Mouse (Mus musculus): ENCODE results near the gene Cbx2. TPM values are rescaled to one million over a fixed set of nuclear protein-coding genes. Genes with fewer than 3 reads are reported as not detected.
A peak's percentile ranks its signal among the peaks of the same experiment; 100 is the strongest.

The Cbx2 gene
- polyA plus RNA-seq, 1 experiment from 2014 or later = 23.8 TPM

GRCm38 (mm10) chr11:119057291-119057690, 34.5 kb downstream of the Cbx2 start:
- no peak overlapping the region for H3K27ac ChIP-seq (ENCODE audit: low read depth, low read length)
- H3K9ac ChIP-seq (ENCODE audit: low read depth, low read length) = peak overlapping the region; percentile 88
- WGBS (ENCODE audit: insufficient replicate concordance) = 2% methylated on average over 9 of the region's 9 CpGs
- peaks cover 40% of the 10 kb centered on the region for H3K4me1 ChIP-seq (ENCODE audit: control insufficient read depth, insufficient read depth, low read length)
- H3K4me2 ChIP-seq = peak overlapping the region; percentile 94
- H3K4me3 ChIP-seq (ENCODE audit: low read depth, low read length) = peak overlapping the region; percentile 61
- no peaks in the 10 kb centered on the region for H3K36me3 ChIP-seq (ENCODE audit: control insufficient read depth, insufficient read depth, low read length)
- peaks cover 78% of the 10 kb centered on the region for H3K27me3 ChIP-seq (ENCODE audit: control insufficient read depth, insufficient read depth, low read length)
- H3K9me3 ChIP-seq (replicated peaks; ENCODE audit: control insufficient read depth, low read length) = no peaks in the 10 kb centered on the region
- ATAC-seq (replicated peaks; ENCODE audit: insufficient number of reproducible peaks, low FRiP score, low TSS enrichment) = no peak

DNA sequence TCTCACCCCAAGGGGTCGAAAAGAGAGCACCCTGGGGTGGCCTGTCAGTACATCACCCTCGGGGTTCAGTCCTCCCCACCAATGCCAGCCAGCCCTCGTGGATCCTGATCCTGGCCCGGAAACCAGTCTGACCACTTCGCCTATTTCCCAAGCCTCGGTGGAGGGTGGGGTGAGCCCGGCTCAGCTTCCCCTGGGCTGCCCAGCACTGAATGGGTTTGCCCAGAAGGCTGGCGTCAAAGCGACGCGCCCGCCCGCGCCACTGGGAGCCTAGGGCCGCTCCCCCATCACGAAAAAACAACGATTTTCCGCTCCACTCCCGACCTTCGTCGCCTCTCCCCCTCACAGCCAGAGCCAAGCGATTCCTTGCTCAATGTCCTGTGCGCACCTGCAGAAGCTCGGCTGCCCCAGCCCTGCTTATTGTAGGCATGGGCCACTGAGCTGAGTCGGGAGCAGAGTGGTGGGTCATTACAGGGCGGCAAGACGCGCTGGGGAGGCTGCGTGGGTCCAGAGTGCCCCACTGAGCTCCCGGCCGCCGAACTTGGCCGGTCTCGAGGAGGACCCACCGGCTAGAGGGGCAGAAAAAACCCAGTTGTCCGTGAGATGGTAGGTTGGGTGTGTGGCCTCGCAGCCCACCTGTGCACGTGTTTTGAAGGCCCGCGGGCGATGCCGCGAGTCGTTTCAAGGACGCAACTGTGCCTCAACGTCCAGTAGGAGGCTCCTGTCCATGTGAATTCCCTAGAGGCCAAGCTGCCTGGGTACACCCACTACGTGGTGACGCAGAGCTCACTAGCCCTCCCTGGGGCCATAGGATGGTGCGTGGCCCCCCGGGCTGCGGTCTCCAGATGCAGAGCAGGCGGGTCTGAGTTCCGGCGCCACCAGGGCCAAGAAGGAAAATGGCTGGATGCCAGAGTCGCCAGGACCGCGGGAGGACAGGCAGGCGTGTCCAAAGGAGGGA, 35.6 kb downstream of the Cbx2 start:
- no peak for ATAC-seq (replicated peaks; ENCODE audit: insufficient number of reproducible peaks, low FRiP score, low TSS enrichment)
- Histone ChIP-seq H3K4me3 (ENCODE audit: low read depth, low read length) (peak overlapping the region; percentile 26), H3K27me3 (ENCODE audit: control insufficient read depth, insufficient read depth, low read length) (peaks cover 80% of the 10 kb centered on the region), H3K27ac (ENCODE audit: low read depth, low read length) (no peak overlapping the region), H3K9me3 (replicated peaks; ENCODE audit: control insufficient read depth, low read length) (no peaks in the 10 kb centered on the region), H3K4me1 (ENCODE audit: control insufficient read depth, insufficient read depth, low read length) (peaks cover 32% of the 10 kb centered on the region), H3K9ac (ENCODE audit: low read depth, low read length) (0 out of 2 replicates have a peak overlapping the region, but pooled peaks have one; percentile 22), H3K4me2 (peak overlapping the region; percentile 94), H3K36me3 (ENCODE audit: control insufficient read depth, insufficient read depth, low read length) (no peaks in the 10 kb centered on the region)
- 4% methylated on average over 58 of the region's 58 CpGs for WGBS (ENCODE audit: insufficient replicate concordance)

GRCm38 (mm10) chr11:119059256-119059655, 36.5 kb downstream of the Cbx2 start:
- no peak overlapping the region for H3K27ac ChIP-seq (ENCODE audit: low read depth, low read length)
- no peak overlapping the region; the same call in 1 of the 2 replicates for H3K4me2 ChIP-seq
- H3K4me1 ChIP-seq (ENCODE audit: control insufficient read depth, insufficient read depth, low read length) = peaks cover 26% of the 10 kb centered on the region
- H3K36me3 ChIP-seq (ENCODE audit: control insufficient read depth, insufficient read depth, low read length) = no peaks in the 10 kb centered on the region
- peaks cover 75% of the 10 kb centered on the region for H3K27me3 ChIP-seq (ENCODE audit: control insufficient read depth, insufficient read depth, low read length)
- peak overlapping the region; percentile 26; the same call in 1 of the 2 replicates for H3K4me3 ChIP-seq (ENCODE audit: low read depth, low read length)
- WGBS (ENCODE audit: insufficient replicate concordance) = 6% methylated on average over 3 of the region's 3 CpGs
- no peak overlapping the region for H3K9ac ChIP-seq (ENCODE audit: low read depth, low read length)
- ATAC-seq (replicated peaks; ENCODE audit: insufficient number of reproducible peaks, low FRiP score, low TSS enrichment) = no peak
- H3K9me3 ChIP-seq (replicated peaks; ENCODE audit: control insufficient read depth, low read length) = no peaks in the 10 kb centered on the region

GRCm38 (mm10) chr11:119066841-119067240, 44.1 kb downstream of the Cbx2 start:
- no peak overlapping the region for H3K9ac ChIP-seq (ENCODE audit: low read depth, low read length)
- 75% methylated on average over 8 of the region's 8 CpGs for WGBS (ENCODE audit: insufficient replicate concordance)
- no peak for ATAC-seq (replicated peaks; ENCODE audit: insufficient number of reproducible peaks, low FRiP score, low TSS enrichment)

GRCm38 (mm10) chr11:119072239-119072638, 49.5 kb downstream of the Cbx2 start:
- Histone ChIP-seq H3K9ac (ENCODE audit: low read depth, low read length) (no peak overlapping the region), H3K4me3 (ENCODE audit: low read depth, low read length) (no peak overlapping the region), H3K36me3 (ENCODE audit: control insufficient read depth, insufficient read depth, low read length) (no peaks in the 10 kb centered on the region), H3K4me1 (ENCODE audit: control insufficient read depth, insufficient read depth, low read length) (no peaks in the 10 kb centered on the region), H3K9me3 (replicated peaks; ENCODE audit: control insufficient read depth, low read length) (no peaks in the 10 kb centered on the region), H3K27me3 (ENCODE audit: control insufficient read depth, insufficient read depth, low read length) (peaks cover 19% of the 10 kb centered on the region; the same call in 1 of the 2 replicates), H3K27ac (ENCODE audit: low read depth, low read length) (no peak overlapping the region), H3K4me2 (no peak overlapping the region)
- WGBS (ENCODE audit: insufficient replicate concordance) = 75% methylated on average over 7 of the region's 7 CpGs
- ATAC-seq (replicated peaks; ENCODE audit: insufficient number of reproducible peaks, low FRiP score, low TSS enrichment) = no peak

More at GRCm38 (mm10) chr11:119066841-119067240, 44.1 kb downstream of the Cbx2 start:
- Histone ChIP-seq H3K4me3 (ENCODE audit: low read depth, low read length) (no peak overlapping the region), H3K27me3 (ENCODE audit: control insufficient read depth, insufficient read depth, low read length) (peaks cover 20% of the 10 kb centered on the region), H3K36me3 (ENCODE audit: control insufficient read depth, insufficient read depth, low read length) (no peaks in the 10 kb centered on the region), H3K27ac (ENCODE audit: low read depth, low read length) (no peak overlapping the region), H3K4me1 (ENCODE audit: control insufficient read depth, insufficient read depth, low read length) (no peaks in the 10 kb centered on the region), H3K4me2 (no peak overlapping the region), H3K9me3 (replicated peaks; ENCODE audit: control insufficient read depth, low read length) (no peaks in the 10 kb centered on the region)

- ATAC-seq (replicated peaks; ENCODE audit: insufficient number of reproducible peaks, low FRiP score, low TSS enrichment) = no peak
- H3K36me3 ChIP-seq (ENCODE audit: control insufficient read depth, insufficient read depth, low read length) = no peaks in the 10 kb centered on the region
- H3K9ac ChIP-seq (ENCODE audit: low read depth, low read length) = no peak overlapping the region
- H3K4me3 ChIP-seq (ENCODE audit: low read depth, low read length) = no peak overlapping the region
- H3K27me3 ChIP-seq (ENCODE audit: control insufficient read depth, insufficient read depth, low read length) = peaks cover 19% of the 10 kb centered on the region; the same call in 1 of the 2 replicates
- H3K9me3 ChIP-seq (replicated peaks; ENCODE audit: control insufficient read depth, low read length) = no peaks in the 10 kb centered on the region
- H3K4me2 ChIP-seq = no peak overlapping the region
- no peak overlapping the region for H3K27ac ChIP-seq (ENCODE audit: low read depth, low read length)
- no peaks in the 10 kb centered on the region for H3K4me1 ChIP-seq (ENCODE audit: control insufficient read depth, insufficient read depth, low read length)
- 74% methylated on average over 6 of the region's 6 CpGs for WGBS (ENCODE audit: insufficient replicate concordance)
These were observed 50.2 kb downstream of the Cbx2 start for GRCm38 (mm10) chr11:119072986-119073385.

- no peak for ATAC-seq (replicated peaks; ENCODE audit: insufficient number of reproducible peaks, low FRiP score, low TSS enrichment)
- WGBS (ENCODE audit: insufficient replicate concordance) = 78% methylated on average over 6 of the region's 6 CpGs
- Histone ChIP-seq H3K4me1 (ENCODE audit: control insufficient read depth, insufficient read depth, low read length) (peaks cover 8% of the 10 kb centered on the region), H3K9ac (ENCODE audit: low read depth, low read length) (no peak overlapping the region), H3K36me3 (ENCODE audit: control insufficient read depth, insufficient read depth, low read length) (no peaks in the 10 kb centered on the region), H3K9me3 (replicated peaks; ENCODE audit: control insufficient read depth, low read length) (no peaks in the 10 kb centered on the region), H3K4me2 (no peak overlapping the region), H3K4me3 (ENCODE audit: low read depth, low read length) (no peak overlapping the region), H3K27ac (ENCODE audit: low read depth, low read length) (no peak overlapping the region), H3K27me3 (ENCODE audit: control insufficient read depth, insufficient read depth, low read length) (peaks cover 19% of the 10 kb centered on the region; the same call in 1 of the 2 replicates)
These were observed 51.2 kb downstream of the Cbx2 start for GRCm38 (mm10) chr11:119073876-119074433.

DNA sequence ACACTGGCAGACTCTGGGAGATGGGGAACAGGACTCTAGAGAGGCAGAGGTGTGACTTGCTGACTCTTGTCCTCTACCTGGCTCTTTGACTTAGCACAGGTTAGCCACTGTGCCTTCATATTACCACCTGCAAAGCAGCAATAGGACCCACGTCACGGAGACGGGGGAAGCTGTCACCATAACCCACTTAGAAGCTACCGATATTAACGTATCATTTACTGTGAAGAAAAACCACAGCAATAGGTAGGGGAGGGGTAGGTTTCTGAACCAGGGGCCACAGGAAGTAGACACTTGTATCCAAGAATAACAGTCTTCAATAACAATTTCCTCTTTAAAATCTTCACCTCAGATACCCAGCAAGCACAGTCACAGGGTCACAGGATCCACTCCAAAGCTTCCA, 53.0 kb downstream of the Cbx2 start:
- no peak for ATAC-seq (replicated peaks; ENCODE audit: insufficient number of reproducible peaks, low FRiP score, low TSS enrichment)
- peaks cover 23% of the 10 kb centered on the region for H3K27me3 ChIP-seq (ENCODE audit: control insufficient read depth, insufficient read depth, low read length)
- no peak overlapping the region for H3K27ac ChIP-seq (ENCODE audit: low read depth, low read length)
- peaks cover 3% of the 10 kb centered on the region; the same call in 1 of the 2 replicates for H3K36me3 ChIP-seq (ENCODE audit: control insufficient read depth, insufficient read depth, low read length)
- H3K4me2 ChIP-seq = no peak overlapping the region
- no peaks in the 10 kb centered on the region for H3K9me3 ChIP-seq (replicated peaks; ENCODE audit: control insufficient read depth, low read length)
- H3K4me3 ChIP-seq (ENCODE audit: low read depth, low read length) = no peak overlapping the region
- 76% methylated on average over 5 of the region's 5 CpGs for WGBS (ENCODE audit: insufficient replicate concordance)
- H3K4me1 ChIP-seq (ENCODE audit: control insufficient read depth, insufficient read depth, low read length) = peaks cover 23% of the 10 kb centered on the region
- no peak overlapping the region for H3K9ac ChIP-seq (ENCODE audit: low read depth, low read length)
